Comparison of ENCODE assay signal across 19 mouse cellular contexts in genomic region chr19:55185074-55185473, GRCm38 (mm10). TPM values are rescaled to one million over a fixed set of nuclear protein-coding genes. Genes with fewer than 3 reads are reported as not detected.
A peak's percentile ranks its signal among the peaks of the same experiment; 100 is the strongest.
DNase-seq lines count a peak whose midpoint lies in the region; ATAC-seq and TF ChIP-seq lines count a peak whose summit lies in the region.
"Had no signal": no experiment of that assay in that cellular context is flagged by ENCODE, and none has a peak within 500 bp of the region (broad histone marks: within the 10 kb centered on the region; RNA-seq: fewer than 3 reads in every experiment).

No protein-coding gene starts in this region.

- no peak for DNase-seq in testis, postnatal 10 days (ENCODE audit: low spot score)
- peak; percentile 41 for DNase-seq in hindbrain, embryonic 11.5 days (ENCODE audit: low spot score)
- peak; percentile 45 for DNase-seq in midbrain, postnatal 0 days (ENCODE audit: low spot score)
- DNase-seq in thymus, postnatal 0 days (ENCODE audit: low spot score) = no peak
- DNase-seq in lung, postnatal 4 days = no peak
- DNase-seq: cerebellum, postnatal 36 days; kidney, postnatal 10 days; right cerebral cortex, postnatal 25 days; thymus, postnatal 4 days had no signal

- no peak overlapping the region for H3K9ac ChIP-seq in hindbrain, embryonic 11.5 days (ENCODE audit: low read depth, low read length)
- H3K9ac ChIP-seq in midbrain, postnatal 0 days (replicated peaks; ENCODE audit: low read length, poor library complexity, severe bottlenecking) = no peak overlapping the region
- H3K9ac ChIP-seq in heart, embryonic 12.5 days = no peak overlapping the region
- H3K9ac ChIP-seq: heart, embryonic 15.5 days; liver, embryonic 14.5 days had no signal

- no peak for TF ChIP-seq CTCF in testis, adult 2 months (IDR thresholded peaks at IDR 0.05; ENCODE audit: control insufficient read depth, insufficient read depth, insufficient replicate concordance, low read depth, low read length)
- no peak for TF ChIP-seq CTCF in midbrain, postnatal 0 days (IDR thresholded peaks at IDR 0.05)

- H3K4me2 ChIP-seq in hindbrain, embryonic 11.5 days (replicated peaks; ENCODE audit: low read depth, low read length) = no peak overlapping the region
- no peak overlapping the region for H3K4me2 ChIP-seq in midbrain, postnatal 0 days (ENCODE audit: low read depth, low read length, poor library complexity, severe bottlenecking)
- no peak overlapping the region for H3K4me2 ChIP-seq in heart, embryonic 12.5 days
- H3K4me2 ChIP-seq: heart, embryonic 15.5 days had no signal

- no peaks in the 10 kb centered on the region; the same call in 1 of the 2 replicates for H3K4me1 ChIP-seq in testis, adult 2 months (ENCODE audit: control insufficient read depth, insufficient read depth, low read length)
- no peaks in the 10 kb centered on the region for H3K4me1 ChIP-seq in hindbrain, embryonic 11.5 days (replicated peaks; ENCODE audit: control insufficient read depth, insufficient read depth, low read length)
- H3K4me1 ChIP-seq in midbrain, postnatal 0 days (ENCODE audit: insufficient read depth, low read length) = peaks cover 4% of the 10 kb centered on the region; the same call in 1 of the 2 replicates
- peaks cover 2% of the 10 kb centered on the region; the same call in 1 of the 2 replicates for H3K4me1 ChIP-seq in heart, embryonic 12.5 days (replicated peaks)
- H3K4me1 ChIP-seq: limb, embryonic 10.5 days had no signal

- no peak overlapping the region for H3K4me3 ChIP-seq in testis, adult 2 months (ENCODE audit: control insufficient read depth, low read depth, low read length)
- H3K4me3 ChIP-seq in hindbrain, embryonic 11.5 days (ENCODE audit: low read depth, low read length) = no peak overlapping the region
- no peak overlapping the region for H3K4me3 ChIP-seq in midbrain, postnatal 0 days (ENCODE audit: low read depth, low read length)
- no peak overlapping the region for H3K4me3 ChIP-seq in heart, embryonic 12.5 days
- H3K4me3 ChIP-seq: heart, embryonic 15.5 days; limb, embryonic 10.5 days; myocyte had no signal

- peak; percentile 76 for ATAC-seq in hindbrain, embryonic 11.5 days (ENCODE audit: low FRiP score)
- no peak for ATAC-seq in midbrain, postnatal 0 days (ENCODE audit: low FRiP score)
- no peak for ATAC-seq in heart, embryonic 12.5 days (ENCODE audit: insufficient number of reproducible peaks, low FRiP score)
- ATAC-seq: inflammation-experienced regulatory T-cells, adult 6 months had no signal

- H3K36me3 ChIP-seq in testis, adult 2 months (ENCODE audit: control insufficient read depth, insufficient read depth, low read length) = no peaks in the 10 kb centered on the region
- H3K36me3 ChIP-seq in hindbrain, embryonic 11.5 days (ENCODE audit: control insufficient read depth, insufficient read depth, low read length) = no peaks in the 10 kb centered on the region
- no peaks in the 10 kb centered on the region for H3K36me3 ChIP-seq in midbrain, postnatal 0 days (ENCODE audit: insufficient read depth, low read length)
- no peaks in the 10 kb centered on the region for H3K36me3 ChIP-seq in heart, embryonic 12.5 days
- H3K36me3 ChIP-seq: heart, embryonic 15.5 days; limb, embryonic 10.5 days had no signal

- H3K27me3 ChIP-seq in testis, adult 2 months (ENCODE audit: control insufficient read depth, insufficient read depth, low read length) = no peaks in the 10 kb centered on the region
- H3K27me3 ChIP-seq in hindbrain, embryonic 11.5 days (ENCODE audit: control insufficient read depth, insufficient read depth, low read length) = no peaks in the 10 kb centered on the region
- H3K27me3 ChIP-seq in midbrain, postnatal 0 days (ENCODE audit: insufficient read depth, low read length) = no peaks in the 10 kb centered on the region
- H3K27me3 ChIP-seq in heart, embryonic 12.5 days (replicated peaks) = no peaks in the 10 kb centered on the region
- H3K27me3 ChIP-seq: heart, embryonic 15.5 days had no signal

- H3K9me3 ChIP-seq in hindbrain, embryonic 11.5 days (ENCODE audit: control insufficient read depth, low read length) = no peaks in the 10 kb centered on the region
- H3K9me3 ChIP-seq in midbrain, postnatal 0 days (ENCODE audit: low read length) = no peaks in the 10 kb centered on the region
- no peaks in the 10 kb centered on the region for H3K9me3 ChIP-seq in heart, embryonic 12.5 days (replicated peaks)
- H3K9me3 ChIP-seq: heart, embryonic 15.5 days; limb, embryonic 10.5 days had no signal

- H3K27ac ChIP-seq in testis, adult 2 months (ENCODE audit: control insufficient read depth, insufficient read depth, low read depth, low read length) = peak overlapping the region; percentile 49
- H3K27ac ChIP-seq in hindbrain, embryonic 11.5 days (ENCODE audit: low read depth, low read length) = peak overlapping the region; percentile 44; the same call in 1 of the 2 replicates
- H3K27ac ChIP-seq in midbrain, postnatal 0 days (ENCODE audit: low read depth, low read length) = peak overlapping the region; percentile 47; the same call in 1 of the 2 replicates
- no peak overlapping the region for H3K27ac ChIP-seq in heart, embryonic 12.5 days (ENCODE audit: poor library complexity, severe bottlenecking)
- H3K27ac ChIP-seq: heart, embryonic 15.5 days; limb, embryonic 10.5 days; liver, embryonic 14.5 days had no signal

- no peak for TF ChIP-seq POLR2A in testis, adult 2 months (IDR thresholded peaks at IDR 0.05; ENCODE audit: control insufficient read depth, low read depth, low read length)

- WGBS in hindbrain, embryonic 11.5 days = 64% methylated on average over 7 of the region's 7 CpGs
- 27% methylated on average over 7 of the region's 7 CpGs for WGBS in midbrain, postnatal 0 days
- 54% methylated on average over 7 of the region's 7 CpGs for WGBS in heart, embryonic 12.5 days

RNA-seq across cellular contexts. Expression of gene Tectb, which starts 4.5 kb away (rescaled TPM):
- polyA plus RNA-seq in testis, adult 2 months (2012; rRNA removed) = 0.14 and 0.30 TPM in 2 replicates
- 0.13 TPM in 1 of 2 replicates, not detected in the other for polyA plus RNA-seq in hindbrain, embryonic 11.5 days (2014; fragmentation: Nextera tagmentation; extraction: Ambion mirVana)
- total RNA-seq in midbrain, postnatal 0 days (2014; rRNA removed) = 0.09 TPM in 1 of 2 replicates, not detected in the other
- 0.16 and 0.34 TPM in 2 replicates for polyA plus RNA-seq in midbrain, postnatal 0 days (2015; fragmentation: Nextera tagmentation; extraction: Ambion mirVana)
- 0.24 and 0.60 TPM in 2 replicates for polyA plus RNA-seq in thymus, postnatal 0 days (2015; fragmentation: Nextera tagmentation; extraction: Ambion mirVana)
- not detected in 2 replicates for polyA plus RNA-seq in heart, embryonic 12.5 days (2016; fragmentation: Nextera tagmentation; extraction: Ambion mirVana)
- total RNA-seq: CH12.LX had no signal
- polyA plus RNA-seq: heart, embryonic 15.5 days; inflammation-experienced regulatory T-cells, adult 6 months; limb, embryonic 10.5 days; myocyte had no signal

RNA-seq across cellular contexts. Expression of gene Gucy2g, which starts 56.0 kb away (rescaled TPM):
- polyA plus RNA-seq in testis, adult 2 months (2012; rRNA removed) = 1.9 and 2.1 TPM in 2 replicates
- polyA plus RNA-seq in hindbrain, embryonic 11.5 days (2014; fragmentation: Nextera tagmentation; extraction: Ambion mirVana) = not detected in 2 replicates
- total RNA-seq in midbrain, postnatal 0 days (2014; rRNA removed) = not detected in 2 replicates
- polyA plus RNA-seq in midbrain, postnatal 0 days (2015; fragmentation: Nextera tagmentation; extraction: Ambion mirVana) = not detected in 2 replicates
- polyA plus RNA-seq in thymus, postnatal 0 days (2015; fragmentation: Nextera tagmentation; extraction: Ambion mirVana) = 0.04 and 0.06 TPM in 2 replicates
- 0.04 TPM in 1 of 2 replicates, not detected in the other for polyA plus RNA-seq in heart, embryonic 12.5 days (2016; fragmentation: Nextera tagmentation; extraction: Ambion mirVana)
- total RNA-seq: adrenal gland, adult 18-20 months; CH12.LX had no signal
- polyA plus RNA-seq: heart, embryonic 15.5 days; limb, embryonic 10.5 days; stomach, embryonic 14.5 days had no signal

RNA-seq across cellular contexts. Expression of gene Gpam, which starts 58.0 kb away (rescaled TPM):
- 8.0 and 9.3 TPM in 2 replicates for polyA plus RNA-seq in testis, adult 2 months (2012; rRNA removed)
- polyA plus RNA-seq in hindbrain, embryonic 11.5 days (2014; fragmentation: Nextera tagmentation; extraction: Ambion mirVana) = 17.5 and 22.4 TPM in 2 replicates
- 81.1 and 83.0 TPM in 2 replicates for total RNA-seq in midbrain, postnatal 0 days (2014; rRNA removed)
- polyA plus RNA-seq in midbrain, postnatal 0 days (2015; fragmentation: Nextera tagmentation; extraction: Ambion mirVana) = 23.6 and 24.0 TPM in 2 replicates
- 6.0 and 6.4 TPM in 2 replicates for polyA plus RNA-seq in thymus, postnatal 0 days (2015; fragmentation: Nextera tagmentation; extraction: Ambion mirVana)
- polyA plus RNA-seq in heart, embryonic 12.5 days (2016; fragmentation: Nextera tagmentation; extraction: Ambion mirVana) = 11.9 and 12.8 TPM in 2 replicates

Comparison
In these comparisons a context has a peak if more than half of its experiments do, and no peak if none do; other contexts are left out.
1. DNase-seq: peak in hindbrain, embryonic 11.5 days (single experiment) and midbrain, postnatal 0 days (single experiment); none in testis, postnatal 10 days (single experiment), thymus, postnatal 0 days (single experiment) and lung, postnatal 4 days (0 of 2).